Mouse (Mus musculus) lung, embryonic 15.5 days (tissue): ENCODE measurements at regions not wholly inside any gene's neighbourhood (a gene's known extent, or its start where the extent isn't known, plus 50 kb on each side); places are given as distances from the start of the nearest gene placed in this dataset.

Experiments used
- ATAC-seq: fragments of 200-750 bp; cut with Nextera tagmentation; 2 replicates; pipeline ENCODE4 v1.8.0; 2017; ENCODE audit warnings: moderate number of reproducible peaks, borderline replicate concordance; ENCODE audit not compliant: low FRiP score, low TSS enrichment; ENCODE audit errors: extremely low read depth
- H3K27ac ChIP-seq: fragments of 300-500 bp; sonication (generic); 2 replicates; pipeline ENCODE4 v1.5.1; 2015; ENCODE audit warnings: moderate library complexity, mild to moderate bottlenecking, inconsistent platforms
- H3K27me3 ChIP-seq: fragments of 300-500 bp; sonication (generic); 2 replicates; pipeline ENCODE4 v1.6.1; 2015; ENCODE audit warnings: inconsistent platforms
- H3K36me3 ChIP-seq: fragments of 300-500 bp; sonication (generic); 2 replicates; pipeline ENCODE4 v1.6.1; 2015; ENCODE audit warnings: inconsistent platforms
- H3K4me1 ChIP-seq: fragments of 300-500 bp; sonication (generic); 2 replicates; pipeline ENCODE4 v1.6.1; 2015; ENCODE audit warnings: inconsistent platforms
- H3K4me2 ChIP-seq: fragments of 300-500 bp; sonication (generic); 2 replicates; pipeline ENCODE4 v1.6.1; 2015; ENCODE audit warnings: inconsistent platforms, mild to moderate bottlenecking, moderate library complexity
- H3K4me3 ChIP-seq: fragments of 300-500 bp; sonication (generic); 2 replicates; pipeline ENCODE4 v1.5.1; 2015; ENCODE audit warnings: mild to moderate bottlenecking, inconsistent platforms
- H3K9ac ChIP-seq: fragments of 300-500 bp; sonication (generic); 2 replicates; pipeline ENCODE4 v1.6.1; 2015; ENCODE audit warnings: inconsistent platforms
- H3K9me3 ChIP-seq: fragments of 300-500 bp; sonication (generic); 2 replicates; pipeline ENCODE4 v1.6.1; 2016; ENCODE audit warnings: inconsistent platforms
- WGBS: fragments of 180-500 bp; shearing (Covaris S2); methylation state at CpG from one replicate; pipeline ENCODE4 v1.1.7; 2015; 5-methylcytosine and 5-hydroxymethylcytosine counted together

DNA sequence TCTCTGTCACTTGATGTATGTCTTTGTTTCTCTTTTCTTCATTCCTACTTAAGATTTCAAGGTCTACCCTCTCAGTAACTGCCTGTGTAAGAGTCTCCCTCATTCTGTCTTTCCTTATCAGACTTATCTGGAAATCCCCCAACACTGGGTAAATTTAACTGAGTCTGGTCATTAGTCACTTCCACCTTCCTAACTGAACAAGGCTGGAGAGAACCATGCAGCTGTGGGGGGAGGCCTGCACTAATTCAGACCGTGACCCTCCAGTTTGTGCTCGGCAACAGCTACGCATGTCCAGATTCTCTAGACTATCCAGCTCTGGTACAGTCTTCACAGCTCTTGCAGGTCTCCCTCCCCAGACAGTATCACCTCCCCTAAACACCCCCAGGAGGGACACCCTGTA is 103.3 kb downstream of the Prox1 start:
- no peaks in the 10 kb centered on the region for H3K27me3 ChIP-seq
- no peaks in the 10 kb centered on the region for H3K9me3 ChIP-seq
- H3K4me3 ChIP-seq, result no peak overlapping the region
- no peak overlapping the region for H3K4me2 ChIP-seq
- H3K4me1 ChIP-seq, result no peaks in the 10 kb centered on the region
- ATAC-seq, result no peak
- H3K36me3 ChIP-seq, result no peaks in the 10 kb centered on the region
- WGBS, result 50% methylated on average over 3 of the region's 3 CpGs
- H3K27ac ChIP-seq, result no peak overlapping the region
- no peak overlapping the region for H3K9ac ChIP-seq

DNA sequence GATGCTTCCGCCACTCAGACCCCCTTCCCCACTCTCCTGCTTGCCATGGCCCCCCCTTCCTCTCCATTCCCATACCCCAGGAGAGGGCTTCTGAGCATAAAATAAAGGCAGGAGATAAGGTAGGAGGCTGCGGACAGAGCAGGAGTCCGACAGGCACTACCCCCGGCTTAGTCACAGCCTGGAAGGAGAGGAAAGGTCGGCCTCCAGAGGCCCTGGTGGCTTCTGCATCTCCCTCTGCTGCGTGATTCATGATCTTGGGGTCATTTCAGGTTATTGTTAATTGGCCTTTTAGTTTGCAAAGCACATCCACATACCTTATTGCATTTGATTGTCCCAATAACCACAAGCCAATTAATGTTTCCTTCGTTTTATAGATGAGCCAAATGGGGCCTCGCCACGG is 104.1 kb downstream of the Prox1 start:
- H3K4me3 ChIP-seq, result no peak overlapping the region
- H3K4me1 ChIP-seq, result no peaks in the 10 kb centered on the region
- no peaks in the 10 kb centered on the region for H3K36me3 ChIP-seq
- H3K27me3 ChIP-seq, result no peaks in the 10 kb centered on the region
- H3K4me2 ChIP-seq, result no peak overlapping the region
- ATAC-seq, result no peak
- H3K9ac ChIP-seq, result no peak overlapping the region
- H3K9me3 ChIP-seq, result no peaks in the 10 kb centered on the region
- 55% methylated on average over 9 of the region's 9 CpGs for WGBS
- H3K27ac ChIP-seq, result no peak overlapping the region

- Histone ChIP-seq H3K4me2 (no peak overlapping the region), H3K27ac (no peak overlapping the region), H3K36me3 (no peaks in the 10 kb centered on the region), H3K4me3 (no peak overlapping the region), H3K9ac (no peak overlapping the region), H3K9me3 (no peaks in the 10 kb centered on the region), H3K4me1 (no peaks in the 10 kb centered on the region), H3K27me3 (no peaks in the 10 kb centered on the region)
- no peak for ATAC-seq
- 43% methylated on average over 9 of the region's 9 CpGs for WGBS
These were observed 108.8 kb downstream of the Prox1 start for GRCm38 (mm10) chr1:190061560-190062295.

GRCm38 (mm10) chr1:190059025-190059424 is 111.5 kb downstream of the Prox1 start:
- H3K36me3 ChIP-seq, result no peaks in the 10 kb centered on the region
- no peak overlapping the region for H3K9ac ChIP-seq
- no peaks in the 10 kb centered on the region for H3K9me3 ChIP-seq
- H3K4me3 ChIP-seq, result no peak overlapping the region
- H3K27me3 ChIP-seq, result no peaks in the 10 kb centered on the region
- no peak overlapping the region for H3K27ac ChIP-seq
- WGBS, result 39% methylated on average over 3 of the region's 3 CpGs
- no peak for ATAC-seq
- H3K4me1 ChIP-seq, result no peaks in the 10 kb centered on the region
- no peak overlapping the region for H3K4me2 ChIP-seq

- no peaks in the 10 kb centered on the region for H3K9me3 ChIP-seq
- no peak for ATAC-seq
- H3K27ac ChIP-seq, result no peak overlapping the region
These were observed 113.6 kb downstream of the Prox1 start for GRCm38 (mm10) chr1:190056931-190057330.

GRCm38 (mm10) chr1:190051903-190052302 is 118.6 kb downstream of the Prox1 start:
- H3K27me3 ChIP-seq, result no peaks in the 10 kb centered on the region
- WGBS, result 94% methylated on average over 2 of the region's 2 CpGs

More at GRCm38 (mm10) chr1:190056931-190057330, 113.6 kb downstream of the Prox1 start:
- Histone ChIP-seq H3K4me2 (no peak overlapping the region), H3K27me3 (no peaks in the 10 kb centered on the region), H3K4me3 (no peak overlapping the region), H3K4me1 (no peaks in the 10 kb centered on the region), H3K36me3 (no peaks in the 10 kb centered on the region), H3K9ac (no peak overlapping the region)
- WGBS, result 81% methylated on average over 2 of the region's 2 CpGs

GRCm38 (mm10) chr1:190048521-190049170 is 121.9 kb downstream of the Prox1 start:
- Histone ChIP-seq H3K27me3 (0 out of 2 replicates have a peak, but pooled peaks cover 4% of the 10 kb centered on the region), H3K27ac (no peak overlapping the region), H3K9ac (no peak overlapping the region), H3K9me3 (no peaks in the 10 kb centered on the region), H3K36me3 (no peaks in the 10 kb centered on the region), H3K4me2 (no peak overlapping the region), H3K4me1 (no peaks in the 10 kb centered on the region), H3K4me3 (no peak overlapping the region)
- ATAC-seq, result no peak
- WGBS, result 58% methylated on average over 2 of the region's 2 CpGs

More at GRCm38 (mm10) chr1:190051903-190052302, 118.6 kb downstream of the Prox1 start:
- H3K9ac ChIP-seq, result no peak overlapping the region
- no peak overlapping the region for H3K4me3 ChIP-seq
- no peaks in the 10 kb centered on the region for H3K36me3 ChIP-seq
- no peak overlapping the region for H3K4me2 ChIP-seq
- no peaks in the 10 kb centered on the region for H3K4me1 ChIP-seq
- no peaks in the 10 kb centered on the region for H3K9me3 ChIP-seq
- no peak overlapping the region for H3K27ac ChIP-seq
- ATAC-seq, result no peak

GRCm38 (mm10) chr1:190047201-190047600 is 123.3 kb downstream of the Prox1 start:
- no peaks in the 10 kb centered on the region for H3K9me3 ChIP-seq
- H3K36me3 ChIP-seq, result no peaks in the 10 kb centered on the region
- no peak overlapping the region for H3K27ac ChIP-seq
- no peaks in the 10 kb centered on the region for H3K4me1 ChIP-seq
- WGBS, result 82% methylated on average over 6 of the region's 6 CpGs
- no peak overlapping the region for H3K4me3 ChIP-seq
- H3K4me2 ChIP-seq, result no peak overlapping the region
- ATAC-seq, result no peak
- no peak overlapping the region for H3K9ac ChIP-seq
- H3K27me3 ChIP-seq, result 0 out of 2 replicates have a peak, but pooled peaks cover 4% of the 10 kb centered on the region

- no peak for ATAC-seq
- no peak overlapping the region for H3K4me3 ChIP-seq
- 12% methylated on average over 1 of the region's 1 CpGs for WGBS
- H3K4me2 ChIP-seq, result no peak overlapping the region
- no peaks in the 10 kb centered on the region for H3K36me3 ChIP-seq
- no peaks in the 10 kb centered on the region for H3K4me1 ChIP-seq
- no peak overlapping the region for H3K9ac ChIP-seq
- H3K9me3 ChIP-seq, result no peaks in the 10 kb centered on the region
- 0 out of 2 replicates have a peak, but pooled peaks cover 4% of the 10 kb centered on the region for H3K27me3 ChIP-seq
- no peak overlapping the region for H3K27ac ChIP-seq
These were observed 123.6 kb upstream of the Smyd2 start for GRCm38 (mm10) chr1:190045797-190046196.

DNA sequence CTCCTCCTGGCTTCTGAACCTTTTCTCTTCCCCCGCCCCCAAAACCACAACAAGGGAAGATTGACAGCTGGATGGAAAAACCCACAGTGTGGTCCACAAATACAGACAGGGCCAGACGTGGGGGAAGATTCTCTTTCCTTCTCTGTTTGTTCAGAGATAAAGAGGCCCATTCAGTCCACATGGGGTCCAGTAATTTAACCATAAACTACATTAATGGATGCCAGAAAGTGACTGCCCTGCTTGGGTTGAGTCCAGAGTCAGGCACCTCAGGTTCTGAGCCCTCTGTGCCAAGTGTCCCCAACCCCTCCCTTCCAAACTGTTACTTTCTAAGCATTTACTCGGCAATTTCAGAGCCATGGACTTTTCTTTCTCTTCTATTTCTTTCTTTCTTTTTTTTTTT is 121.9 kb upstream of the Smyd2 start:
- Histone ChIP-seq H3K27me3 (0 out of 2 replicates have a peak, but pooled peaks cover 4% of the 10 kb centered on the region), H3K9me3 (no peaks in the 10 kb centered on the region), H3K4me3 (no peak overlapping the region), H3K4me1 (no peaks in the 10 kb centered on the region), H3K9ac (no peak overlapping the region), H3K27ac (no peak overlapping the region), H3K4me2 (no peak overlapping the region), H3K36me3 (no peaks in the 10 kb centered on the region)
- 51% methylated on average over 3 of the region's 3 CpGs for WGBS
- ATAC-seq, result no peak

DNA sequence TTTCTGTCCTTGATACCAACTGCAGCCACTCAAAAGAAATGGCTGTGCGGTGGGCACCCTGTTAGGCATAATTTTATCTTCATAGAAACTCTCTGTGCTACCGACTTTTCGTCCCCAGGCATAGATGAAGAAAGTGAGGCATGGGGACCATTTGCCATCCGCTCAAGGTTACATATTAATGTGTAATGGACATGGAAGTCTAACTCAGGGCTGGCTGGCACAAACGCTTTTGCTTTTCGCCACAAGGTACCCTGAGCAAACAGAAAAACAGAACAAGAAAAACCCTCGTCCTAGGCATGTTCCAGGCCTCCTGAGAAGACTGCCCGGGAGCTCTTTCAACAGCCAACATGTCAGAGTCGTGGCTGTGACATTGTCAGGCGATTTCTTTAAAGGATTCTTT is 121.0 kb upstream of the Smyd2 start:
- Histone ChIP-seq H3K27ac (no peak overlapping the region), H3K9me3 (no peaks in the 10 kb centered on the region), H3K4me1 (no peaks in the 10 kb centered on the region), H3K9ac (no peak overlapping the region), H3K36me3 (no peaks in the 10 kb centered on the region), H3K4me2 (no peak overlapping the region), H3K4me3 (no peak overlapping the region), H3K27me3 (0 out of 2 replicates have a peak, but pooled peaks cover 4% of the 10 kb centered on the region)
- ATAC-seq, result no peak
- WGBS, result 75% methylated on average over 10 of the region's 10 CpGs

- Histone ChIP-seq H3K4me3 (no peak overlapping the region), H3K4me2 (no peak overlapping the region), H3K36me3 (no peaks in the 10 kb centered on the region), H3K27ac (no peak overlapping the region), H3K4me1 (no peaks in the 10 kb centered on the region), H3K9ac (no peak overlapping the region), H3K27me3 (0 out of 2 replicates have a peak, but pooled peaks cover 4% of the 10 kb centered on the region), H3K9me3 (no peaks in the 10 kb centered on the region)
- 66% methylated on average over 4 of the region's 4 CpGs for WGBS
- no peak for ATAC-seq
These were observed 120.0 kb upstream of the Smyd2 start for GRCm38 (mm10) chr1:190042197-190042596.
